Mouse (Mus musculus) CH12.LX (cell line): ENCODE results near the gene Trpc4ap. TPM values are rescaled to one million over a fixed set of nuclear protein-coding genes. Genes with fewer than 3 reads are reported as not detected.
"Not testable (repeated sequence)": the region's sequence is repeated elsewhere in the genome, so short reads cannot be mapped to it uniquely, and the experiment has no call there.

ENCODE experiments used
- DNase-seq: peaks from one replicate; pipeline ENCODE4 v3.0.0-alpha.2; 2013; ENCODE audit errors: extremely low read depth
- H3K27ac ChIP-seq: 2 replicates; pipeline ENCODE4 v1.5.1; 2012; ENCODE audit warnings: low read depth, mild to moderate bottlenecking, control low read depth, moderate library complexity; ENCODE audit not compliant: insufficient read depth
- H3K27me3 ChIP-seq: replicated peaks from 2 replicates; pipeline ENCODE3; 2012; ENCODE audit warnings: inconsistent platforms
- H3K36me3 ChIP-seq, 2 experiments: replicated peaks in 1 of 2; 2 replicates each; pipeline versions ENCODE3 to v1.6.1; 2012; ENCODE audit warnings: inconsistent platforms in 1 of 2, low read length in 1 of 2, mild to moderate bottlenecking in 1 of 2, mixed read lengths in 1 of 2, moderate library complexity in 1 of 2; ENCODE audit not compliant: control insufficient read depth in 1 of 2, insufficient read depth in 1 of 2
- H3K4me1 ChIP-seq, 2 experiments: 2 replicates each; pipeline ENCODE4 v1.6.1; 2012; ENCODE audit warnings: inconsistent platforms in 1 of 2, moderate library complexity in 1 of 2; ENCODE audit not compliant: insufficient read depth in 2 of 2, control insufficient read depth in 1 of 2
- H3K4me2 ChIP-seq: 2 replicates; pipeline ENCODE4 v1.6.1; 2012; ENCODE audit warnings: low read depth, mild to moderate bottlenecking, control low read depth; ENCODE audit not compliant: poor library complexity, insufficient read depth, severe bottlenecking
- H3K4me3 ChIP-seq, 3 experiments: fragments of 150-350 bp in 1 of 3; sonication (generic) in 1 of 3; replicated peaks in 1 of 3; 2 replicates each; pipeline versions ENCODE3 to v1.5.1; 2011 to 2012; ENCODE audit warnings: low read depth in 2 of 3, low read length in 2 of 3, mild to moderate bottlenecking in 2 of 3, moderate library complexity in 2 of 3, control low read depth in 1 of 3, improper control_type of control experiment in 1 of 3, inconsistent platforms in 1 of 3, mixed read lengths in 1 of 3; ENCODE audit not compliant: poor library complexity in 1 of 3
- H3K79me2 ChIP-seq: replicated peaks from 2 replicates; pipeline ENCODE4 v1.6.1; 2012; ENCODE audit warnings: mild to moderate bottlenecking, moderate library complexity; ENCODE audit not compliant: control insufficient read depth, poor library complexity, insufficient read depth, severe bottlenecking; ENCODE audit errors: extremely low read depth
- H3K9ac ChIP-seq: 2 replicates; pipeline ENCODE4 v1.6.1; 2012; ENCODE audit warnings: low read depth, mild to moderate bottlenecking, control low read depth, moderate library complexity; ENCODE audit not compliant: insufficient read depth
- H3K9me3 ChIP-seq: replicated peaks from 2 replicates; pipeline ENCODE3; 2012; ENCODE audit warnings: low read length, inconsistent platforms, mixed read lengths
- CHD1 ChIP-seq: IDR thresholded peaks from 2 replicates; pipeline ENCODE4 v1.6.1; 2012; ENCODE audit warnings: low read depth, low read length, improper control_type of control experiment, inconsistent platforms
- CTCF ChIP-seq, 2 experiments: IDR thresholded peaks in 1 of 2; conservative IDR thresholded peaks in 1 of 2; 2 replicates each; pipeline ENCODE4 v1.5.1; 2011 to 2012; ENCODE audit warnings: low read depth in 2 of 2, low read length in 2 of 2, improper control_type of control experiment in 1 of 2, inconsistent platforms in 1 of 2, mild to moderate bottlenecking in 1 of 2, moderate library complexity in 1 of 2
- E2F4 ChIP-seq: IDR thresholded peaks from 2 replicates; pipeline ENCODE4 v1.6.1; 2011; ENCODE audit warnings: low read depth, low read length, improper control_type of control experiment; ENCODE audit not compliant: insufficient replicate concordance
- ETS1 ChIP-seq: conservative IDR thresholded peaks from 2 replicates; pipeline ENCODE4 v1.6.1; 2012; ENCODE audit warnings: low read depth, mild to moderate bottlenecking, inconsistent platforms, low read length, improper control_type of control experiment, moderate library complexity
- HCFC1 ChIP-seq: IDR thresholded peaks from 2 replicates; pipeline ENCODE4 v1.6.1; 2012; ENCODE audit warnings: low read depth, mild to moderate bottlenecking, inconsistent platforms, low read length, improper control_type of control experiment
- IRF4 ChIP-seq: IDR thresholded peaks from 2 replicates; pipeline ENCODE4 v1.6.1; 2014; ENCODE audit warnings: low read depth, mild to moderate bottlenecking, inconsistent platforms, low read length, improper control_type of control experiment
- JUN ChIP-seq: IDR thresholded peaks from 2 replicates; pipeline ENCODE4 v1.6.1; 2011; ENCODE audit warnings: low read depth, mild to moderate bottlenecking, low read length, improper control_type of control experiment, moderate library complexity; ENCODE audit not compliant: insufficient read depth
- JUND ChIP-seq: conservative IDR thresholded peaks from 2 replicates; pipeline ENCODE4 v1.6.1; 2011; ENCODE audit warnings: low read depth, low read length, improper control_type of control experiment
- KAT2A ChIP-seq: IDR thresholded peaks from 2 replicates; pipeline ENCODE4 v1.6.1; 2012; ENCODE audit warnings: low read length, improper control_type of control experiment, inconsistent platforms; ENCODE audit not compliant: insufficient replicate concordance
- MAFK ChIP-seq: IDR thresholded peaks from 2 replicates; pipeline ENCODE4 v1.6.1; 2011; ENCODE audit warnings: low read length, improper control_type of control experiment; ENCODE audit not compliant: insufficient replicate concordance
- MAX ChIP-seq: IDR thresholded peaks from 2 replicates; pipeline ENCODE4 v1.6.1; 2011; ENCODE audit warnings: low read length, improper control_type of control experiment
- MXI1 ChIP-seq: IDR thresholded peaks from 2 replicates; pipeline ENCODE4 v1.6.1; 2011; ENCODE audit warnings: mild to moderate bottlenecking, low read depth, low read length, improper control_type of control experiment
- MYC ChIP-seq: IDR thresholded peaks from 2 replicates; pipeline ENCODE4 v1.6.1; 2011; ENCODE audit warnings: low read depth, mild to moderate bottlenecking, improper control_type of control experiment, low read length
- NRF1 ChIP-seq: IDR thresholded peaks from 2 replicates; pipeline ENCODE4 v1.6.1; 2014; ENCODE audit warnings: low read depth, mild to moderate bottlenecking, inconsistent platforms, low read length, improper control_type of control experiment, moderate library complexity
- PAX5 ChIP-seq: IDR thresholded peaks from 2 replicates; pipeline ENCODE4 v1.6.1; 2012; ENCODE audit warnings: low read length, inconsistent platforms, mixed read lengths
- RAD21 ChIP-seq: IDR thresholded peaks from 2 replicates; pipeline ENCODE4 v1.6.1; 2011; ENCODE audit warnings: low read depth, mild to moderate bottlenecking, low read length, improper control_type of control experiment, moderate library complexity
- RCOR1 ChIP-seq: conservative IDR thresholded peaks from 2 replicates; pipeline ENCODE4 v1.6.1; 2012; ENCODE audit warnings: low read depth, mild to moderate bottlenecking, inconsistent platforms, low read length, improper control_type of control experiment
- SIN3A ChIP-seq: IDR thresholded peaks from 2 replicates; pipeline ENCODE4 v1.6.1; 2012; ENCODE audit warnings: low read length, improper control_type of control experiment, inconsistent platforms
- TBP ChIP-seq: conservative IDR thresholded peaks from 2 replicates; pipeline ENCODE4 v1.6.1; 2011; ENCODE audit warnings: low read depth, low read length, improper control_type of control experiment
- UBTF ChIP-seq: IDR thresholded peaks from 2 replicates; pipeline ENCODE4 v1.6.1; 2012; ENCODE audit warnings: low read depth, mild to moderate bottlenecking, inconsistent platforms, low read length, improper control_type of control experiment, moderate library complexity
- USF1 ChIP-seq: IDR thresholded peaks from 2 replicates; pipeline ENCODE4 v1.6.1; 2014; ENCODE audit warnings: low read depth, mild to moderate bottlenecking, inconsistent platforms, low read length, improper control_type of control experiment
- USF2 ChIP-seq: conservative IDR thresholded peaks from 2 replicates; pipeline ENCODE4 v1.6.1; 2011; ENCODE audit warnings: low read depth, low read length, improper control_type of control experiment
- ZMIZ1 ChIP-seq: IDR thresholded peaks from 2 replicates; pipeline ENCODE4 v1.6.1; 2012; ENCODE audit warnings: low read depth, mild to moderate bottlenecking, inconsistent platforms, low read length, improper control_type of control experiment
- ZNF384 ChIP-seq: IDR thresholded peaks from 2 replicates; pipeline ENCODE4 v1.6.1; 2012; ENCODE audit warnings: low read depth, low read length, improper control_type of control experiment, inconsistent platforms
- dilution Hi-C: fragments of 300-500 bp; cut with MboI; formaldehyde crosslinking; loops from 2 replicates; pipeline ENCODE4 v1.14.3; 2020; ENCODE audit warnings: low sequenced_read_pairs; ENCODE audit not compliant: extremely low pct_unique_long_range_greater_than_20kb, extremely low pct_ligation_motif_present
- in situ Hi-C: fragments of 300-500 bp; cut with MboI; formaldehyde crosslinking; loops from 3 replicates; pipeline ENCODE4 v1.14.3; 2019; ENCODE audit warnings: low sequenced_read_pairs, low pct_ligation_motif_present, low pct_unique_long_range_greater_than_20kb, mixed read lengths
- polyA plus RNA-seq: library from polyadenylated mRNA; unstranded; fragments of >175 nt; gene quantifications from 2 replicates; pipeline ENCODE4 v1.2.1, GENCODE M21; 2012; ENCODE audit warnings: low read depth; ENCODE audit not compliant: insufficient read length
- total RNA-seq, 2 experiments: library from RNA; depleted of rRNA; stranded (reverse); fragments of 300-350 nt in 1 of 2; fragments of >200 nt in 1 of 2; gene quantifications; 2 replicates each; pipeline ENCODE4 v1.2.3; 2012 to 2014

The Trpc4ap gene
- total and polyA plus RNA-seq, 3 experiments, result 52.8 to 105 (median 55.8) TPM

- no peaks in the 10 kb centered on the region for H3K9me3 ChIP-seq
- H3K4me3 ChIP-seq, result no peak overlapping the region
- H3K27ac ChIP-seq, result no peak overlapping the region
- no peak overlapping the region for H3K4me2 ChIP-seq
- dilution Hi-C loops (no loop called here), in situ Hi-C loops (no loop called here)
- no peaks in the 10 kb centered on the region for H3K27me3 ChIP-seq
- no peak overlapping the region for H3K9ac ChIP-seq
- DNase-seq, result no peak
- no peak for TF ChIP-seq JUND
- TF ChIP-seq USF2, result no peak
- no peak for TF ChIP-seq TBP
- TF ChIP-seq CHD1, result no peak
- TF ChIP-seq UBTF, result no peak
- no peak for TF ChIP-seq NRF1
- no peak for TF ChIP-seq RAD21
- no peak for TF ChIP-seq MYC
- no peak for TF ChIP-seq IRF4
- TF ChIP-seq MAX, result no peak
- TF ChIP-seq PAX5, result no peak
- no peak for TF ChIP-seq JUN
- no peak for TF ChIP-seq E2F4
- 0 out of 4 replicates have a peak, but pooled peaks cover 0 to 2% of the 10 kb centered on the region in 2 experiments for H3K4me1 ChIP-seq
- no peaks in the 10 kb centered on the region for H3K79me2 ChIP-seq
- H3K36me3 ChIP-seq, result peaks cover 33 to 49% of the 10 kb centered on the region in 2 experiments
These were observed 9.3 kb upstream of the Trpc4ap start for GRCm38 (mm10) chr2:155701399-155701919.

GRCm38 (mm10) chr2:155698443-155698842 is 6.3 kb upstream of the Trpc4ap start:
- dilution Hi-C loops, DNase-seq, H3K9me3 ChIP-seq, H3K4me1 ChIP-seq, H3K79me2 ChIP-seq, H3K9ac ChIP-seq, H3K27ac ChIP-seq, H3K4me2 ChIP-seq, H3K27me3 ChIP-seq, H3K4me3 ChIP-seq: not testable (repeated sequence)
- in situ Hi-C loops, result loop anchor here (25.0 kb wide), 1 partner anchor 239 kb away; the partner anchor contains the start of genes Gdf5, Gm15557 and Uqcc1
- H3K36me3 ChIP-seq, result peaks cover 18 to 25% of the 10 kb centered on the region in 2 experiments
- TF ChIP-seq TBP, result 0 out of 2 replicates have a peak, but pooled peaks have one; percentile 14

- Histone ChIP-seq H3K4me3 (no peak overlapping the region), H3K79me2 (no peaks in the 10 kb centered on the region), H3K4me2 (no peak overlapping the region), H3K36me3 (peaks cover 8 to 12% of the 10 kb centered on the region in 2 experiments), H3K4me1 (peaks cover 2 to 6% of the 10 kb centered on the region in 2 experiments; a peak in 1 of 4 replicates), H3K27ac (no peak overlapping the region), H3K9ac (no peak overlapping the region), H3K27me3 (no peaks in the 10 kb centered on the region), H3K9me3 (no peaks in the 10 kb centered on the region)
- no peak for DNase-seq
- in situ Hi-C loops, result loop anchor here (25.0 kb wide), 1 partner anchor 240 kb away; the partner anchor contains the start of genes Gdf5, Gm15557 and Uqcc1
- TF ChIP-seq ETS1, result no peak
- TF ChIP-seq ZMIZ1, result no peak
- TF ChIP-seq CTCF (conservative IDR thresholded peaks at IDR 0.05 in 1 of 2, IDR thresholded peaks at IDR 0.05 in 1 of 2; ENCODE audit: low read depth in 2 of 2, low read length in 2 of 2), result no peak
- no peak for TF ChIP-seq TBP
- no peak for TF ChIP-seq RAD21
- no peak for TF ChIP-seq MAFK
- no peak for TF ChIP-seq SIN3A
- TF ChIP-seq RCOR1, result no peak
- TF ChIP-seq HCFC1, result no peak
- no peak for TF ChIP-seq ZNF384
- TF ChIP-seq USF2, result no peak
- no peak for TF ChIP-seq USF1
- TF ChIP-seq KAT2A, result no peak
- no peak for TF ChIP-seq E2F4
- no peak for TF ChIP-seq MYC
- TF ChIP-seq MXI1, result no peak
- TF ChIP-seq UBTF, result no peak
- no peak for TF ChIP-seq JUND
- dilution Hi-C loops, result no loop called here
These were observed 4.7 kb upstream of the Trpc4ap start for GRCm38 (mm10) chr2:155696851-155697250.
